Mouse (Mus musculus): Measurements from ENCODE around the gene Suv39h2. TPM values are rescaled to one million over a fixed set of nuclear protein-coding genes. Genes with fewer than 3 reads are reported as not detected.

Gene Suv39h2
- 1 to 10 TPM; 3.2 to 4.4 TPM for total RNA-seq (2021)

- intact Hi-C loops (cut with DNase I): no loop called here
- peak; percentile 94 to 97 for DNase-seq (ENCODE audit: low spot score in 2 of 2)
Measured at GRCm38 (mm10) chr2:3474861-3475283, at the start of gene Suv39h2. Suv39h2 (minus strand) TSS chr2:3475031.

DNA sequence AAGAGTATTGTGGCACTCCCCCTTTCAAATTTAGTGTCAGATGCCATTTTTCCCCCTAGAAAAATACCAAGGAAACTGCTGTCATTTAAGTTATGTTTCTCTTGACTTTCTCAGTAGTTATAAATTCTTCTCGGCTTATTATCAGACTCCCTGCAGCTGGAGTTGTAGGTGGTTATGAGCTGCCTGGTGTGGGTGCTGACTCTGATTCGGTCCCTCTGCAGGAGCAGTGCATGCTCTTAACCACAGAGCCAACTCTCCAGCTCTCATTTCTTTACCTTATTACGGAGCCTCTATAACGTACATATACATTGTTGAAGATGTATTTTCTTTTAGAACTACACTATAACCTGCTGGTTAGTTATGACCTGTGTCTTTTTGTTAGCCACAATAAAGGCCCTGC, 47.7 kb upstream of the Suv39h2 start:
- intact Hi-C loops (cut with DNase I): no loop called here

GRCm38 (mm10) chr2:3512552-3513454, 38.0 kb upstream of the Suv39h2 start, which contains the start of the genes Gm45902, Hspa14 and Cdnf:
Gm45902 (minus strand) TSS chr2:3512790.
Hspa14 (minus strand) TSS chr2:3512814.
Cdnf (plus strand) TSS chr2:3513030.
- intact Hi-C loops (cut with DNase I): loop anchor here (5.0 kb wide), 1 partner anchor 96 kb away; no protein-coding TSS in a partner anchor
- DNase-seq (ENCODE audit: low spot score in 2 of 2): peak; percentile 96 to 97

More for the DNA sequence above, 47.7 kb upstream of the Suv39h2 start:
- DNase-seq (ENCODE audit: low spot score in 2 of 2): no peak

DNA sequence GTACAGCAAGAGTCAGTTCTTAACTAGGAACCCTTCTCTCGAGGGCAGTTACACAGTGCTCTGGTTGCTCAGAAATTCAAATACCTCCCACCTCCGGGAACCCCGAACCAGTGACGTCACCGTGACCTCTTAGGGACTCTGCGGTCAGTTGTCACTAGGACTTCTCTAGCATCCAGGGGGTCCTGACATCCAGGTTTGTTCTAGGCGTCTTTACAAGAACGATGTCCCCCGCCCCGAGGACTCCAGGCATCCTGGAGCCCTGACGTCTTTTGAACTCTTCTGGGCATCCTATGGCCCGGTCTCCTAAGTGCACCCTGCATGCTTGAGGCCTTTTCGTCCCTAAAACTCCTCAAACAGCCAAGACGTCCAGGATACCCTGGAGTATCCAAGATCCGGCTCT, 37.2 kb upstream of the Suv39h2 start:
- intact Hi-C loops (cut with DNase I): loop anchor here (5.0 kb wide), 1 partner anchor 95 kb away; no protein-coding TSS in a partner anchor
- no peak for DNase-seq (ENCODE audit: low spot score in 2 of 2)

DNA sequence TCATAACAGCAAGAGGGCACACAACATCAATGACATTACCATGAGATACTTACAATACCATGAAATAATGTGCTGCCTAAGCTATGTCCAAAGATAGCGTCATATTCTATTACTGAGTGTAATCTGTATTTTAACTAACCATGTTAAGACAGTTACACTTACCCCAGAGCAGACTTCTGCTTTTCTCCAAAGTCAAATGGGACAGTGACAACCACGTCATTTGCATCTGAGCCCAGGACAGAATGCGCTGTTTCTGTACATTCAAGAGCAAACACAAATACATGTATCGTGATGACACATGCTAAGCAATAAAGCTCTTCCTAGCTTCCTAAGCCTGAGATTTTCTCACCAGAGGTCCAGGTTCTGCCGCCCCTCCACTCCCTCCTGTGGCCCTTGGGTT, 26.1 kb upstream of the Suv39h2 start:
- intact Hi-C loops (cut with DNase I): no loop called here
- no peak for DNase-seq (ENCODE audit: low spot score in 2 of 2)

GRCm38 (mm10) chr2:3499543-3499942, 24.7 kb upstream of the Suv39h2 start:
- intact Hi-C loops (cut with DNase I): no loop called here
- DNase-seq (ENCODE audit: low spot score in 2 of 2): no peak

DNA sequence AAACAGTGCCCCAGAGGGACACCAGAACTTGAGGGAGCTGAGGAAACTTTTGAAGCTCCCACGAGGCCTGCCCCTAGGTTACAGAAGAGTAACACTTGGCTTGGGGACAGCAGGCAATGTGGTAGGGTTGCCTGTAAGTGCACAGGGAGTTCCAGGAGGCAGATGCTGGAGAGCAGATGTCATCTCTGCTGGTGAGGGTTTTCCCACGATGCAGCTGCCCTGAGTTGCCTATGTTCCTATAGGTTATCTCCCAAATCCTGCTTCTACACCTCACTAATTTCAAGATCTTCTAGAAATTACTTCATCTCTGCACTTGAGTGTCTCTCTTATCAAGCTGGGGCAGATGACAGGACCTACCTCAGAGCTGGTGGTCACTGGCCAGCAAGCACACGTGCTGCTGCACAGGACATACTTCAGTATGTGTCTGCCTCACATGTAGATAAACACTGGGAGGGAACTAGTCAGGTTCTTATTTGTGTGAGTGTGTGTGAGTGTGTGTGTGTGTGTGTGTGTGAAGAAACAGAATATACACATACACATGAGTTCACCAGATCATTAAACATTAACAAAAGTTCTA, 19.1 kb upstream of the Suv39h2 start:
- intact Hi-C loops (cut with DNase I): no loop called here

GRCm38 (mm10) chr2:3489816-3490215, 15.0 kb upstream of the Suv39h2 start:
- DNase-seq (ENCODE audit: low spot score in 2 of 2): no peak
- intact Hi-C loops (cut with DNase I): no loop called here

More for the DNA sequence above, 19.1 kb upstream of the Suv39h2 start:
- no peak for DNase-seq (ENCODE audit: low spot score in 2 of 2)

GRCm38 (mm10) chr2:3480239-3480638, 5.4 kb upstream of the Suv39h2 start:
- intact Hi-C loops (cut with DNase I): no loop called here
- DNase-seq (ENCODE audit: low spot score in 2 of 2): no peak

GRCm38 (mm10) chr2:3475746-3476251, 968 bp upstream of the Suv39h2 start:
- intact Hi-C loops (cut with DNase I): no loop called here
- no peak for DNase-seq (ENCODE audit: low spot score in 2 of 2)

- intact Hi-C loops (cut with DNase I): no loop called here
Measured at GRCm38 (mm10) chr2:3474361-3474805, 448 bp downstream of the Suv39h2 start.

DNA sequence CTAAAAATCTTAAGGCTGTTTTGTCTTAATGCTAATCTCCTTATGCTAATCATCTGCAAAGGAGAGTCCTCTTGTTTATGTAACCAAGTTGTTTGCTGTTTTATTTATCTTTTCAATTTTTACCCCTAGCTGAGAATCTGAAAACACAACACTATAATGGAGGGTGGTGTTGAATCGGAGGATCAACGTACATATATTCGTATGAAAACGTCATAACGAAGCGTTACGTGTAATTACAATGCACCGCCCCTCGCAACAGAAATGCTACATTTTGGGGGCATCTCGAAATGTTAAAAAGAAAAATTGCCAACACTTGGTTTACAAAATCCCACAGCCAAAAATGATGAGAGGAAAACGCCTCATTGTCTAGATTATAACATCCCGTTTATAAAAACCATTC, 940 bp downstream of the Suv39h2 start:
- intact Hi-C loops (cut with DNase I): no loop called here

More at GRCm38 (mm10) chr2:3474361-3474805, 448 bp downstream of the Suv39h2 start:
- peak; percentile 39 to 55 for DNase-seq (ENCODE audit: low spot score in 2 of 2)

DNA sequence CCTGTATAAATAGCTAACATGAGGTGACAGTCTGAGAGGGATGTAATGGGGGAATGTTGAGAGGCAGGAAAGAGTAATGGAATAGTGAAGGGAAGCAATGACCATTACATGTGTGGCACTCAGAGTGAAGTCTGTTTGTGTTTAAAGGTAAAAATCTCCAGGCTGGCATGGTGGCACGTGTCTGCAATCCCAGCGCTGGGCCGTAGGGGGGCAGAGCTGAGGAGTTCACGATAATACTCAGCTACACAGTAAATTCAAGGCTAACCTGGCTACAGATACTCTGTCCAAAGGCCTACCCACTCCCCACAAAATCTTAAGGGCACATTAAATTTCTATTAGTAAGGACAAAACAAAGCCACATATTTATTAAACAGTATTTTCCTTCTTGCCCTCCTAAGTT, 18.2 kb downstream of the Suv39h2 start:
- intact Hi-C loops (cut with DNase I): no loop called here
- DNase-seq (ENCODE audit: low spot score in 2 of 2): no peak

More for the DNA sequence above, 940 bp downstream of the Suv39h2 start:
- no peak for DNase-seq (ENCODE audit: low spot score in 2 of 2)

DNA sequence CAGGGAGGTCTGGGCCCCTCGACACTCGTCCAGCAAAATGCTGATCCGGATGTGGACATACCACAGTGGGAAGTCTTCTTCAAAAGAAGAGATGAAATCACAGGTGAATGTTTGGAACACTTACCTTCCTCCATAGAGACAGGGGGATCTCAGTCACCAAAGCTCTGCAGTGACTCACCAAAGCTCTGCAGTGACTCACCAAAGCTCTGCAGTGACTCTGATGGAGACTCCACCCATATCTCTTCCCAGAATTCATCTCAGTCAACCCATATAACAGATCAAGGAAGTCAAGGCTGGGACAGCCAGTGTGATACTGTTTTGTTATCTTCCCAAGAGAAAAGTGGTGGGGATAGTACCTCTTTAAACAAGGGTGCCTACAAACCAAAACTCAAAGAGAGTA, 21.7 kb downstream of the Suv39h2 start:
- no peak for DNase-seq (ENCODE audit: low spot score in 2 of 2)
- intact Hi-C loops (cut with DNase I): no loop called here

GRCm38 (mm10) chr2:3449431-3449830, 25.4 kb downstream of the Suv39h2 start:
- DNase-seq (ENCODE audit: low spot score in 2 of 2): peak; percentile 50 to 52
- intact Hi-C loops (cut with DNase I): no loop called here

DNA sequence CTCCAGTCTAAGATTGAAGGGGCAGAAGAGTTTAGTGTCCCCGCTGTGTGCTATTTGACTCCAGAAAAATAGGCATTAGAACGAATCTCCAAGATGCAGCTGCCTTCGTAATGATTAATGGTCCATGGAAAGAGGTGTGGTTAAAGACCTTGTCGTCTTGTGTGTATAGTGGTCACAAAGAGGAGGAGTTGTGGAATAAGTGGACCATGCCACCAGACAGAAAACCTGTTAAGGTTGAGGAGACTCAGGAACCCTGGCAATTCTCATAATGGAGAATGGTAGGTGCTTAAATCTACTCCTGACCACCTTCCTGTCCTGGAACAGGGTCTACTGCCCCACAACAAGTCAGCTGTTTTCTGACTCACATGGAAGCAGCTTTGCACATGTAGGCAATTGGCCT, 28.8 kb downstream of the Suv39h2 start:
- intact Hi-C loops (cut with DNase I): no loop called here
- no peak for DNase-seq (ENCODE audit: low spot score in 2 of 2)

GRCm38 (mm10) chr2:3444206-3444605, 30.6 kb downstream of the Suv39h2 start:
- intact Hi-C loops (cut with DNase I): no loop called here
- DNase-seq (ENCODE audit: low spot score in 2 of 2): no peak

DNA sequence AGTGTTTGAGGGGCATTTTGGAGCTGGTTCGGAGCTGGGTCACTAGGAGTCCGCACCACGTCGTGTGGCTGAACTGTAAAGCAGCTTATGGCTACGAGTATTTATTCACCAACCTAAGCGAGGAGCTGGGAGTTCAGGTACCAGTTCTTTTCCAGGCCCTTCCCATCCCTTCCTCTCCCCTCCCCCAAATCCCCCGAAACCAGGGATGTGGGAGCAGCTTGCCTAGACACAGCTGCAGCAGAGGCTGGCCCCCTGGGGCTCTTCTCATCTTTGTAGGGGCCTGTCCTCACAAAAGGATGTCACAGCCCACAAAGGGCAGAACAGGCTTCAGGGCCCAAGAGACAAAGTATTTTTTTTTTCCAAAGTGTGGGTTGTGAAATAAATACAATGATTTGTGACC, 36.9 kb downstream of the Suv39h2 start:
- intact Hi-C loops (cut with DNase I): no loop called here

GRCm38 (mm10) chr2:3435369-3436061, 39.3 kb downstream of the Suv39h2 start:
- DNase-seq (ENCODE audit: low spot score in 2 of 2): no peak

More for the DNA sequence above, 36.9 kb downstream of the Suv39h2 start:
- no peak for DNase-seq (ENCODE audit: low spot score in 2 of 2)

DNA sequence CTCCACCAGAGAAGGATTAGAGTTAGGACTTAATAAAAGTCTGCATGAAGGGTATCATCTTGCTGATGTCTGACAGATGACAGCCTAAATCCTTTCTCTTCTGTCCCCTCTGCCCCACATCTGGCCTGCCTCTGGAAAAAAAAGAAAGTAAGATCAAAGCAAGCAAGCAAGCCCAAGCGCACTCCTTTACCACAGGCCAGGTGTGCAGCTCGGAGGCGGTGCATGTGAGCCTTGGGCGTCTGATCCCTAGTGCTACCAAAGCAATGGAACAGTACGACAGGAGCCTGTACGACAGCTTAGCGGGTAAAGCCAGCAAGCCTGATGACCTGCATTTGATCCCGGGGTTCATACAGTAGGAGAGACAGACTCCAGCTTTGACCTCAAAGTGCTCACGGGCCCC, 43.9 kb downstream of the Suv39h2 start:
- intact Hi-C loops (cut with DNase I): no loop called here

More at GRCm38 (mm10) chr2:3435369-3436061, 39.3 kb downstream of the Suv39h2 start:
- intact Hi-C loops (cut with DNase I): no loop called here

More for the DNA sequence above, 43.9 kb downstream of the Suv39h2 start:
- no peak for DNase-seq (ENCODE audit: low spot score in 2 of 2)
